Mouse (Mus musculus) retina, adult 2 months (tissue): Measurements from ENCODE around the gene Diras1.

ENCODE experiments used
- DNase-seq: peaks from one replicate; pipeline ENCODE4 v3.0.0-alpha.2; 2012; ENCODE audit warnings: low read depth, low spot score

The Diras1 gene

GRCm38 (mm10) chr10:81028219-81028618, 2.8 kb upstream of the Diras1 start:
- no peak for DNase-seq

GRCm38 (mm10) chr10:81027331-81027730, 1.9 kb upstream of the Diras1 start:
- no peak for DNase-seq

- DNase-seq: no peak
Observed at GRCm38 (mm10) chr10:81026857-81027256, 1.4 kb upstream of the Diras1 start.

GRCm38 (mm10) chr10:81025047-81025621, 328 bp downstream of the Diras1 start:
- no peak for DNase-seq

- DNase-seq: no peak
Observed at GRCm38 (mm10) chr10:81024346-81024937, 1.0 kb downstream of the Diras1 start.

- no peak for DNase-seq
Observed at GRCm38 (mm10) chr10:81022744-81023143, 2.7 kb downstream of the Diras1 start.

- DNase-seq: no peak
Observed at GRCm38 (mm10) chr10:81021547-81022110, 3.8 kb downstream of the Diras1 start.

GRCm38 (mm10) chr10:81020207-81020606, 5.3 kb downstream of the Diras1 start:
- no peak for DNase-seq

- no peak for DNase-seq
Observed at GRCm38 (mm10) chr10:81019687-81020086, 5.8 kb downstream of the Diras1 start.

- no peak for DNase-seq
Observed at GRCm38 (mm10) chr10:81018326-81018725, 7.1 kb downstream of the Diras1 start.

- DNase-seq: no peak
Observed at GRCm38 (mm10) chr10:81016645-81017044, 8.8 kb downstream of the Diras1 start.

- DNase-seq: no peak
Observed at GRCm38 (mm10) chr10:81015666-81016065, 9.8 kb downstream of the Diras1 start.

GRCm38 (mm10) chr10:81014393-81015384, 10.8 kb downstream of the Diras1 start, which contains the start of gene Gng7:
Gng7 (minus strand) TSS chr10:81014945.
- DNase-seq: peak; percentile 82

GRCm38 (mm10) chr10:81010851-81011250, 14.6 kb downstream of the Diras1 start:
- DNase-seq: no peak

- no peak for DNase-seq
Observed at GRCm38 (mm10) chr10:81007240-81007639, 18.2 kb downstream of the Diras1 start.

- DNase-seq: no peak
Observed at GRCm38 (mm10) chr10:81006005-81006677, 19.3 kb downstream of the Diras1 start.

- DNase-seq: no peak
Observed at GRCm38 (mm10) chr10:81001161-81001560, 24.3 kb downstream of the Diras1 start.

GRCm38 (mm10) chr10:81000197-81001062, 25.0 kb downstream of the Diras1 start:
- no peak for DNase-seq

- DNase-seq: peak; percentile 71
Observed at GRCm38 (mm10) chr10:80999362-81000196, 25.9 kb downstream of the Diras1 start.

GRCm38 (mm10) chr10:80998778-80999177, 26.7 kb downstream of the Diras1 start:
- DNase-seq: no peak
